Mouse (Mus musculus) fat pad, adult 2 months (tissue): Measurements from ENCODE around the gene Zfp644.

ENCODE experiments used
- DNase-seq: peaks from one replicate; pipeline ENCODE4 v3.0.0-alpha.2; 2011; ENCODE audit warnings: low read depth, low spot score; ENCODE audit errors: extremely low read depth

Gene Zfp644

GRCm38 (mm10) chr5:106671893-106672292 lies 25.2 kb downstream of the Zfp644 start:
- no peak for DNase-seq

- no peak for DNase-seq
Measured at GRCm38 (mm10) chr5:106664910-106665309, 32.2 kb downstream of the Zfp644 start.

- DNase-seq, result no peak
Measured at GRCm38 (mm10) chr5:106660867-106661266, 36.2 kb downstream of the Zfp644 start.

- DNase-seq, result no peak
Measured at GRCm38 (mm10) chr5:106652790-106653328, 44.2 kb downstream of the Zfp644 start.

- DNase-seq, result no peak
Measured at GRCm38 (mm10) chr5:106652220-106652753, 44.8 kb downstream of the Zfp644 start.

- DNase-seq, result no peak
Measured at GRCm38 (mm10) chr5:106649995-106650394, 47.1 kb downstream of the Zfp644 start.

GRCm38 (mm10) chr5:106649441-106649840 lies 47.6 kb downstream of the Zfp644 start:
- DNase-seq, result no peak

- no peak for DNase-seq
Measured at GRCm38 (mm10) chr5:106643434-106643833, 53.7 kb downstream of the Zfp644 start.

- no peak for DNase-seq
Measured at GRCm38 (mm10) chr5:106641876-106642275, 55.2 kb downstream of the Zfp644 start.

- DNase-seq, result no peak
Measured at GRCm38 (mm10) chr5:106640235-106640809, 56.8 kb downstream of the Zfp644 start.

- DNase-seq, result no peak
Measured at GRCm38 (mm10) chr5:106639627-106640026, 57.5 kb downstream of the Zfp644 start.

GRCm38 (mm10) chr5:106636423-106636946 lies 60.6 kb downstream of the Zfp644 start:
- no peak for DNase-seq

- no peak for DNase-seq
Measured at GRCm38 (mm10) chr5:106628369-106629149, 68.5 kb downstream of the Zfp644 start.

GRCm38 (mm10) chr5:106623337-106623736 lies 73.8 kb downstream of the Zfp644 start:
- DNase-seq, result no peak

GRCm38 (mm10) chr5:106622193-106622592 lies 74.9 kb downstream of the Zfp644 start:
- no peak for DNase-seq

GRCm38 (mm10) chr5:106620446-106620845 lies 76.6 kb downstream of the Zfp644 start:
- DNase-seq, result no peak

GRCm38 (mm10) chr5:106615006-106615405 lies 82.1 kb downstream of the Zfp644 start:
- DNase-seq, result no peak

GRCm38 (mm10) chr5:106614570-106614969 lies 82.5 kb downstream of the Zfp644 start:
- no peak for DNase-seq

- DNase-seq, result no peak
Measured at GRCm38 (mm10) chr5:106612151-106612550, 84.9 kb downstream of the Zfp644 start.

- no peak for DNase-seq
Measured at GRCm38 (mm10) chr5:106608798-106609197, 88.3 kb downstream of the Zfp644 start, which contains the start of gene Gm17304. Gene Gm17304 (plus strand): TSS chr5:106609098.

GRCm38 (mm10) chr5:106607081-106607480 lies 90.0 kb downstream of the Zfp644 start:
- DNase-seq, result no peak

GRCm38 (mm10) chr5:106605096-106605495 lies 92.0 kb downstream of the Zfp644 start:
- no peak for DNase-seq
